Mouse (Mus musculus): ENCODE data around the gene Tead2. TPM values are rescaled to one million over a fixed set of nuclear protein-coding genes. Genes with fewer than 3 reads are reported as not detected.
A peak's percentile ranks its signal among the peaks of the same experiment; 100 is the strongest.

The Tead2 gene
- total RNA-seq, 2 experiments from 2014 or later: 5.6 to 6.1 TPM

- intact Hi-C loops (cut with DNase I): no loop called here
- no peak for DNase-seq (ENCODE audit: low spot score in 2 of 2)
Observed at GRCm38 (mm10) chr7:45185921-45186320, 29.6 kb upstream of the Tead2 start.

GRCm38 (mm10) chr7:45189600-45189999, 26.0 kb upstream of the Tead2 start:
- DNase-seq (ENCODE audit: low spot score in 2 of 2): peak in 1 of 2 experiments; percentile 25
- intact Hi-C loops (cut with DNase I): no loop called here

GRCm38 (mm10) chr7:45190186-45190585, 25.4 kb upstream of the Tead2 start:
- intact Hi-C loops (cut with DNase I): no loop called here
- no peak for DNase-seq (ENCODE audit: low spot score in 2 of 2)

- intact Hi-C loops (cut with DNase I): no loop called here
- DNase-seq (ENCODE audit: low spot score in 2 of 2): no peak
Observed at GRCm38 (mm10) chr7:45191161-45191560, 24.4 kb upstream of the Tead2 start.

- intact Hi-C loops (cut with DNase I): no loop called here
- no peak for DNase-seq (ENCODE audit: low spot score in 2 of 2)
Observed at GRCm38 (mm10) chr7:45191803-45192363, 23.7 kb upstream of the Tead2 start.

GRCm38 (mm10) chr7:45192585-45193310, 22.8 kb upstream of the Tead2 start:
- DNase-seq (ENCODE audit: low spot score in 2 of 2): no peak
- intact Hi-C loops (cut with DNase I): no loop called here

- no peak for DNase-seq (ENCODE audit: low spot score in 2 of 2)
- intact Hi-C loops (cut with DNase I): no loop called here
Observed at GRCm38 (mm10) chr7:45193406-45193805, 22.1 kb upstream of the Tead2 start.

GRCm38 (mm10) chr7:45193871-45194785, 21.4 kb upstream of the Tead2 start:
- DNase-seq (ENCODE audit: low spot score in 2 of 2): no peak
- intact Hi-C loops (cut with DNase I): no loop called here

- DNase-seq (ENCODE audit: low spot score in 2 of 2): no peak
Observed at GRCm38 (mm10) chr7:45195341-45196175, 20.0 kb upstream of the Tead2 start.

GRCm38 (mm10) chr7:45196176-45196535, 19.4 kb upstream of the Tead2 start:
- DNase-seq (ENCODE audit: low spot score in 2 of 2): no peak
- intact Hi-C loops (cut with DNase I): no loop called here

More at GRCm38 (mm10) chr7:45195341-45196175, 20.0 kb upstream of the Tead2 start:
- intact Hi-C loops (cut with DNase I): no loop called here

- intact Hi-C loops (cut with DNase I): no loop called here
- peak in 1 of 2 experiments; percentile 58 for DNase-seq (ENCODE audit: low spot score in 2 of 2)
Observed at GRCm38 (mm10) chr7:45196994-45197393, 18.6 kb upstream of the Tead2 start.

- peak; percentile 76 to 77 for DNase-seq (ENCODE audit: low spot score in 2 of 2)
- intact Hi-C loops (cut with DNase I): loop anchor here (2.0 kb wide), 1 partner anchor 36 kb away; the partner anchor contains the start of gene Slc17a7
Observed at GRCm38 (mm10) chr7:45198435-45198834, 17.1 kb upstream of the Tead2 start.

GRCm38 (mm10) chr7:45198961-45199360, 16.6 kb upstream of the Tead2 start:
- intact Hi-C loops (cut with DNase I): loop anchor here (2.0 kb wide), 1 partner anchor 36 kb away; the partner anchor contains the start of gene Slc17a7
- peak; percentile 44 to 83 for DNase-seq (ENCODE audit: low spot score in 2 of 2)

GRCm38 (mm10) chr7:45202654-45203053, 12.9 kb upstream of the Tead2 start:
- DNase-seq (ENCODE audit: low spot score in 2 of 2): peak in 1 of 2 experiments; percentile 51
- intact Hi-C loops (cut with DNase I): no loop called here

- peak; percentile 93 to 94 for DNase-seq (ENCODE audit: low spot score in 2 of 2)
- intact Hi-C loops (cut with DNase I): no loop called here
Observed at GRCm38 (mm10) chr7:45204380-45205143, 11.0 kb upstream of the Tead2 start, which contains the start of gene Ccdc155. Ccdc155 (minus strand) TSS chr7:45204892.

- no peak for DNase-seq (ENCODE audit: low spot score in 2 of 2)
- intact Hi-C loops (cut with DNase I): no loop called here
Observed at GRCm38 (mm10) chr7:45208260-45208659, 7.3 kb upstream of the Tead2 start.

- no peak for DNase-seq (ENCODE audit: low spot score in 2 of 2)
- intact Hi-C loops (cut with DNase I): no loop called here
Observed at GRCm38 (mm10) chr7:45211070-45211469, 4.5 kb upstream of the Tead2 start.

GRCm38 (mm10) chr7:45211851-45212251, 3.7 kb upstream of the Tead2 start, which contains the start of gene Dkkl1:
Dkkl1 (minus strand) TSS chr7:45212147.
- no peak for DNase-seq (ENCODE audit: low spot score in 2 of 2)
- intact Hi-C loops (cut with DNase I): no loop called here
